Mouse (Mus musculus) mouse embryonic stem cell (cell line): Measurements from ENCODE around the gene Ppp1r9a.

Experiments used
- in situ Hi-C, 2 experiments: fragments of 300-500 bp; cut with MboI; formaldehyde crosslinking; loops; 1 replicate in 1 of 2; 3 replicates in 1 of 2; pipeline ENCODE4 v1.14.3; 2019 to 2020; ENCODE audit warnings: low sequenced_read_pairs in 2 of 2, low pct_unique_long_range_greater_than_20kb in 1 of 2, mixed read lengths in 1 of 2; ENCODE audit not compliant: unreplicated experiment in 1 of 2

Ppp1r9a gene

GRCm38 (mm10) chr6:5163507-5164144, 260.9 kb downstream of the Ppp1r9a start:
- in situ Hi-C loops = no loop called here

- in situ Hi-C loops = no loop called here
Measured at GRCm38 (mm10) chr6:5164855-5165254, 262.1 kb downstream of the Ppp1r9a start.

- in situ Hi-C loops = no loop called here
Measured at GRCm38 (mm10) chr6:5167051-5167677, 264.4 kb downstream of the Ppp1r9a start.

GRCm38 (mm10) chr6:5168158-5168557, 265.4 kb downstream of the Ppp1r9a start:
- in situ Hi-C loops = no loop called here

GRCm38 (mm10) chr6:5171418-5171817, 268.7 kb downstream of the Ppp1r9a start:
- in situ Hi-C loops = no loop called here

GRCm38 (mm10) chr6:5172571-5172970, 269.9 kb downstream of the Ppp1r9a start:
- in situ Hi-C loops = no loop called here

- in situ Hi-C loops = no loop called here
Measured at GRCm38 (mm10) chr6:5174179-5174812, 271.6 kb downstream of the Ppp1r9a start.

GRCm38 (mm10) chr6:5177967-5178891, 275.5 kb downstream of the Ppp1r9a start:
- in situ Hi-C loops = no loop called here

- in situ Hi-C loops = no loop called here
Measured at GRCm38 (mm10) chr6:5179189-5179588, 276.5 kb downstream of the Ppp1r9a start.

- in situ Hi-C loops = no loop called here
Measured at GRCm38 (mm10) chr6:5180645-5181044, 277.9 kb downstream of the Ppp1r9a start.

GRCm38 (mm10) chr6:5186229-5186950, 283.7 kb downstream of the Ppp1r9a start:
- in situ Hi-C loops = no loop called here

- in situ Hi-C loops = no loop called here
Measured at GRCm38 (mm10) chr6:5187586-5187985, 284.9 kb downstream of the Ppp1r9a start.

GRCm38 (mm10) chr6:5188036-5188435, 285.3 kb downstream of the Ppp1r9a start:
- in situ Hi-C loops = no loop called here

GRCm38 (mm10) chr6:5188938-5189337, 286.2 kb downstream of the Ppp1r9a start:
- in situ Hi-C loops = no loop called here

- in situ Hi-C loops = no loop called here
Measured at GRCm38 (mm10) chr6:5189507-5189906, 286.8 kb downstream of the Ppp1r9a start.

- in situ Hi-C loops = no loop called here
Measured at GRCm38 (mm10) chr6:5190761-5191160, 288.0 kb downstream of the Ppp1r9a start.

- in situ Hi-C loops = no loop called here
Measured at GRCm38 (mm10) chr6:5193693-5194092, 291.0 kb downstream of the Ppp1r9a start, which contains the start of gene Pon1. TSS of gene Pon1 (minus strand) at chr6:5193946.

- in situ Hi-C loops = no loop called here
Measured at GRCm38 (mm10) chr6:5198590-5198989, 295.9 kb downstream of the Ppp1r9a start.
